Mouse (Mus musculus): Measurements from ENCODE around the gene Usp29.

Gene Usp29

GRCm38 (mm10) chr7:6730241-6730640 lies at the start of gene Usp29, which contains the start of gene Peg3:
TSS of gene Usp29 (plus strand) at chr7:6730578.
TSS of gene Peg3 (minus strand) at chr7:6730431.
- peak; percentile 94 for DNase-seq (ENCODE audit: low read depth, low spot score)

GRCm38 (mm10) chr7:6685511-6685910 lies 44.9 kb upstream of the Usp29 start:
- DNase-seq (ENCODE audit: low read depth, low spot score) = no peak

- peak; percentile 94 for DNase-seq (ENCODE audit: low read depth, low spot score)
Observed at GRCm38 (mm10) chr7:6696241-6697045, 33.9 kb upstream of the Usp29 start, which contains the start of gene Zim1. TSS of gene Zim1 (minus strand) at chr7:6696450.

GRCm38 (mm10) chr7:6699230-6699629 lies 31.1 kb upstream of the Usp29 start:
- DNase-seq (ENCODE audit: low read depth, low spot score) = no peak

GRCm38 (mm10) chr7:6707416-6708015 lies 22.9 kb upstream of the Usp29 start:
- DNase-seq (ENCODE audit: low read depth, low spot score) = no peak

GRCm38 (mm10) chr7:6708451-6709180 lies 21.8 kb upstream of the Usp29 start:
- no peak for DNase-seq (ENCODE audit: low read depth, low spot score)

- no peak for DNase-seq (ENCODE audit: low read depth, low spot score)
Observed at GRCm38 (mm10) chr7:6709396-6709795, 21.0 kb upstream of the Usp29 start.

GRCm38 (mm10) chr7:6727351-6728121 lies 2.8 kb upstream of the Usp29 start:
- DNase-seq (ENCODE audit: low read depth, low spot score) = peak; percentile 82

GRCm38 (mm10) chr7:6728263-6728931 lies 2.0 kb upstream of the Usp29 start:
- peak; percentile 94 for DNase-seq (ENCODE audit: low read depth, low spot score)

- peak; percentile 95 for DNase-seq (ENCODE audit: low read depth, low spot score)
Observed at GRCm38 (mm10) chr7:6729061-6729817, 1.1 kb upstream of the Usp29 start.

GRCm38 (mm10) chr7:6730801-6731200 lies 423 bp downstream of the Usp29 start:
- DNase-seq (ENCODE audit: low read depth, low spot score) = peak; percentile 56

GRCm38 (mm10) chr7:6731373-6731772 lies 995 bp downstream of the Usp29 start:
- no peak for DNase-seq (ENCODE audit: low read depth, low spot score)

- no peak for DNase-seq (ENCODE audit: low read depth, low spot score)
Observed at GRCm38 (mm10) chr7:6731930-6732329, 1.6 kb downstream of the Usp29 start.

GRCm38 (mm10) chr7:6736060-6736459 lies 5.7 kb downstream of the Usp29 start:
- no peak for DNase-seq (ENCODE audit: low read depth, low spot score)

GRCm38 (mm10) chr7:6744281-6744904 lies 14.0 kb downstream of the Usp29 start:
- DNase-seq (ENCODE audit: low read depth, low spot score) = peak; percentile 33

- no peak for DNase-seq (ENCODE audit: low read depth, low spot score)
Observed at GRCm38 (mm10) chr7:6749196-6749595, 18.8 kb downstream of the Usp29 start.

- DNase-seq (ENCODE audit: low read depth, low spot score) = no peak
Observed at GRCm38 (mm10) chr7:6753440-6753839, 23.1 kb downstream of the Usp29 start.

- no peak for DNase-seq (ENCODE audit: low read depth, low spot score)
Observed at GRCm38 (mm10) chr7:6756777-6757291, 26.5 kb downstream of the Usp29 start.

GRCm38 (mm10) chr7:6759698-6760097 lies 29.3 kb downstream of the Usp29 start:
- DNase-seq (ENCODE audit: low read depth, low spot score) = no peak

GRCm38 (mm10) chr7:6760170-6760569 lies 29.8 kb downstream of the Usp29 start:
- DNase-seq (ENCODE audit: low read depth, low spot score) = no peak

Measured in mesoderm, embryonic 11.5 days (tissue).